Mouse (Mus musculus) cerebral cortex, adult 2 months (tissue): Measurements from ENCODE around the gene Gm45837.

Experiments
- WGBS: fragments of 180-500 bp; shearing (Covaris S2); methylation state at CpG from one replicate; pipeline ENCODE4 v1.1.7; 2018; 5-methylcytosine and 5-hydroxymethylcytosine counted together

Gm45837 gene

DNA sequence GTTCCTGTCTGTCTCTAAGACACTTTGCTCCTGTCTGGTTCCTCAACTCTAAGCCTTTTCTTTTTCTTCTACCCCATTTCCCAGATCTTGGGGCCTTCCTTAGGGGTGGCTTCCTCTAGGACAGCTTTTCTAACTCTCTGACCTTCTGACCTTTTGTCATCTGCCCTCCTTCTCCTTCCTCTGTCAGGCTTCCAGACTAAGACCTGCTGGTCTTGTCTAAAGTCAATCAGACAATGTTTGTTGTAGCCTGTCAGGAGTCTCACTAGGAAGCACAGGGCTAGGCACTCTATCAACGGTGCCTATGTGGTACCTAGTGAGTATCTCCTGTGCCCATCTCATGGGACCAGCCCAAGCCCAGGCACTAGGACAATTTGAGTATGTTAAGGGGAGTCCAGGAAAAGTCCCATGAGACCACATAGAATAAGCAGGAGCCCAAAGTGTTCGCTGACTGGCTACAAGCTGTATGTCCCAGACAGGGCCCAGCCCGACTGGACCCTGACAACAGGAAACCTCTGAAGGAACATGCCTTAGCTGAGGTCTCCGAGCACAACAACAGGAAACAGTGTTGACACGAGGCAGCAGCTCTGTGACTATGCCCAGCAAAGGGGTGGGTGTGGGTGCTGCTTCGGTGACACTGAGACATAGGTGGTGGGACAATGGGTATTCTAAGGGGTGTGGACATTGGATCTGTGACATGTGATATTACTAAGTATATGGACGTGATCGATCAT, 55.3 kb downstream of the Gm45837 start:
- 70% methylated on average over 8 of the region's 8 CpGs for WGBS

DNA sequence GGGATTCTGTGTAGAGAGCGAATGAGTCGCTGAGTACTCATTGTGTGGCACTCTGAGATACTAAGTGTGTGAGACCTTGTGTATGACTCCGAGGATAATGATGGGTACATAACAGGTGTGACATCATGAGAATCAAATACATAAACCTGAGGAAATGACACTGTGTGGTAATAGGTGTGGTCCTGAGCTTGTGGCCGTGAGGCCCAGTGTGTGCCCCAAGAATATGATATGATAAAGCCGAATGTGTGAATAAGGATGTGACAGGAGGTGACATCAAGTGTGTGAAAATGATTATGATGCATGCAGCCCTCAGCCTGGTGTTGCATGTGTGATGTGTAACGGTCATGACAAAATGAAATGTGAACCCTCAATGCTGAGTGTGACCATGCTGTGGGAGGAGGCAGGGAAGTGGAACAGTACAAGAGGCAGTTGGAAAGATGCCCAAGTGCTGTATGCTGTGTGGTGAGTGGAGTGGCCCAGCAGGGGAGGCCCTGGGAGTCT, 55.9 kb downstream of the Gm45837 start:
- 63% methylated on average over 6 of the region's 6 CpGs for WGBS

DNA sequence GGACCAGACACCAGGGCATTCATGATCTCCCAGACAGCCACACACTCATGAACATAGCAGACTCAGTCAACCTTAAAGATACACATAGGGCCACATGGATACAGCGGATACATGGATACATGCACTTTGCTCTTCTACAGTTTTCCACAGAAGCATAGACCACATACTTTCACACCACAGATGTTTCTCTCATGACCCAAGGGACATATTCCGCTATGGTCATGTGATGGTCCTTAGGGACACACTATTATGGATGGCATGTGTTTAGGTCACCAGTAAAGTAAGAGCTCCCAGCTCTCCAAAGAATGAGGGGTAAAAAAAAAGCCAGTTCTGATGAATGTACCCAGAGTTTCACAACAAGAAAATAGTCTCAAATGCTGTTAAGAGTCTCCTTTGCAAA, 60.7 kb downstream of the Gm45837 start:
- 87% methylated on average over 2 of the region's 2 CpGs for WGBS

DNA sequence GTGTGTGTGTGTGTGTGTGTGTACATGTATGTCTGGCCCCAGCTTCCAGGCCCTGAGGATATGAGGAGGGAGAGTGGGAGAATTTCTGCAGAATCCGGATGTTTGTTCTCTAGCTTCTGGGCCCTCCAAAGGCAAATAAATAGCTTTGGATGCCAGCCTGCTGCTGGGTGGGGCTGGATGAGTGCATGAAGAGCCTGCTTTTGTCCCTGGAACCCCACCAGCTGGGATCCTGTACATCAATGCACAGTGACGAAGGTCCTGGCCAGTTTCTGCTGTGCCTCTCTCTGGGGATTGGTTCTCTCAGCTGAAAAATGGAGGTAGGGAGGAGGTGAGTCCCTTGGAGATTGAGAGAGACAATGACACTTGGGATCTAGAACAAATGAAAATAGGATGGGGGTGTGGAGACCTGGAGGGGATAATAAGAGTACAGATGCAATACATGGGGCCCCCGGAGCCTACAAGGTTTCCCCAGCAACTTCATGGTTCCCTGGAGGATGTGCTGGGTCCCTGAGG, 61.3 kb downstream of the Gm45837 start:
- 36% methylated on average over 3 of the region's 3 CpGs for WGBS

DNA sequence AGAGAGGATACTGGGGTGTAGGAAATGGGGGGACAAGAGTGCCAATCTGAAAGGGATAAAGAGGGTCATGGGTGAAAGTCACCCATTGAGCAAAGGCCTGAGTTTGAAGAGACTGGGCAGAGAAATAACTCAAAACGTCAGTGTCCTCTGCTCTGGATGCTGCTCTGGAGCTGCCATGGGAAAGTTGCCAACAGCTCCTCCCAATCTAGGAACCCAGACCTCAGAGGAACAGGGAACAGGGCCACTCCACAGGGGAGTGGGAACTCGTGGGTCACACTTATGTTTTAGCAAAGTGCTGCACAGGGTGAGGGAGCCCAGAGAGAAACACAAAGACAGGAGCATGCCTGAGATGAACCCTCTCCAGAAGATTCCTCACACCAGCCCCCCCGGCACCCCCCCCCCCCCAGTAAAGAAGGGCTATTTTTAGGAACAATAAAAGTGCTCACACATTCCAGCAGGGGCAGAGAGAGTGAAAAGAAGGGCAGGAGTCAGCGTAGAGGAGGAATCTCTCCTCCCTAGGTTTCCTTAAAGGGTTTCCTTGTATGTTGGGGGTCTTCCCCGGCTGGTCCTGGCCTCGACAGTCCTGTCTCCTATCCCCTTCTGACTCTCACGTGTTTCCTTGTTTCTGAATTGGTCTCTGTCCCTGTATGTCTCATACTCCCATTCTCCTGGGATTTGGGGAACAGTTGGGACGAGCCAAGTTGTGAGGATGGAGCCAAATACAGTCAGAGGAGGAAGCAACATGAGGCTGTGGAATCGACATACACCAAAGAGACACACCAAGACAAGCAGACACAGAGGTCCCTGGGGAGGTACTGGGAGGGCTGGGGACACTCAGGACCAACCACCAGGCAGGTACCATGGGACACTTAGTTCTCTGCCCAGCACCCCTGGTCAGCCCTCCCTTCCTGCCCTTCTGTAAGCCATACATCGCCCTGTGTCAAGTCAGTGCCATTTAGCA, 62.2 kb downstream of the Gm45837 start:
- WGBS = 44% methylated on average over 10 of the region's 10 CpGs

DNA sequence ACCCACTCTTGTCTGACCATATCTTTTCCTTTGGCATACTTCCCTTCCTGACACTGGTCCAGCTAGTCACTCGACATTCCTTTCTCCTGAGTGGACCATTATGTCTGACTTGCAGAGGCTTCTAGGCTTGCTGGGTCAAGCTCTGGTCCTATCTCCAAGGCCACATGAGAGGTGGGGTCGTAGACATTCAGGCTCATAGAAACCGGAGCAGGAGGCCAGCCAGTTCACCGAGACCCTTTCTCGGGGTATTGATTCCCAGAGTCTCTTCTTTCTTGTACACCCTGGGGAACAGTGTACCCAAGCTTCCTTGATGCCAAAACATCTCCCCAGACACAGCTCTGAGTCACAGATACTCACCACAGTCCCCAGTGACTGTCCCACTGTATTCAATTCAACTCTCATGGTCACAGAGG, 63.7 kb downstream of the Gm45837 start:
- WGBS = 88% methylated on average over 5 of the region's 5 CpGs

DNA sequence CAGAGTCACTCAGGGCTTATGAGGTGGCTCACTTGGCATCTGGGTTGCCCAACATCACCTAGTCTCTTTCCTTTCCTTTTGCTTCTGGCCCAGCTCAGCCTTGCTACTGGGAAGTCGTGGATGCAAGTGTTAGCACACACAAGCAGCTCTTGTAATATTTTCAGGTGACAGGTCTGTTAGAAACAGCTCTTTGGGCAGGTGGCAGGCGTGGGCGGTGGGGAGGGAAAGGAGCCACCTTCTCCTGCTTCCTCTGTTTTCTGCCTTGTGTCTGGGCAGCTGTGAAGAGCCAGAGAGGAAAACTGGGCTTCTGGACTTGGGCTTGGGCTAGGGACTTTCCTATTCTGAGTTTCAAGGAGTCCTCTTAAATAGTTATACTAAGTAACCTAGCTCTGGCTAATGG, 65.3 kb downstream of the Gm45837 start:
- WGBS = 65% methylated on average over 3 of the region's 3 CpGs

DNA sequence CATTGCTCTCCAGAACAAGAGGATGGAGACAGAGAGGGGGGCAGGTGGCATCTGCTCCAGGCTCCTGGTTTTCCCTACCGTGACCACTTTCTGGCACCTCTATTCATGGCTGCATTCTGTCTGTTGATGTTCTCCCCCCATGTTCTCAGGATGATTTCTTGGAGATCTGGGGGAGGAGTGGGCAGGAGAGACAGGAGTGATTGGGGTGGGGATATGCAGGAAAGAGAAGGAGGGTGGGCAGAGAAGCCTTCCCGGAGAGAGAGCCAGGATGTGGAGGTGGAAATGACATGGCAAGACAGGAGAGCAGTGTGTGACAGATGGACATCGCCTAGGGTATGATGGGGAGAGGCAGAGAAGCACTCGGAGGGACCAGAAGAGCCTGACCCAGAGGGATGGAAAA, 65.8 kb downstream of the Gm45837 start:
- 38% methylated on average over 4 of the region's 4 CpGs for WGBS

DNA sequence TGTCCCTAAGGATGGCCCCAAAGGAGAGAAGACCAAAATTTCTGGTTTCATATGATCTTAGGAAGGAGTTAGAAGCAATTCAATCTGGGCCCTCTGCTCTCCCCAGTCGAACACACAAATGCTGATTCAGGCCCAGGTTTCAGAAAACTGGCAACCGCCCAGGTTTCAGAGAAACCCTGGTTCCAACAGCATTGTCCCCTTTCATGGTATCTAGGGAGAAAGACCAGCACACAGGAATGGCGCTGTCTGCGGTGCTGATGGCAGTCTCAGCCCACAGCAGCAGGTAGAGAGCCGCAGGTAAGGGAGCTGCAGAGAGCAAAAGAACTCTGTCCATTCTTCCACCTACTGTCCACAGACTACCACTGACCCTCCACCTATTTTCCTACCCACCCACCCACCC, 66.5 kb downstream of the Gm45837 start:
- WGBS = 59% methylated on average over 5 of the region's 5 CpGs

DNA sequence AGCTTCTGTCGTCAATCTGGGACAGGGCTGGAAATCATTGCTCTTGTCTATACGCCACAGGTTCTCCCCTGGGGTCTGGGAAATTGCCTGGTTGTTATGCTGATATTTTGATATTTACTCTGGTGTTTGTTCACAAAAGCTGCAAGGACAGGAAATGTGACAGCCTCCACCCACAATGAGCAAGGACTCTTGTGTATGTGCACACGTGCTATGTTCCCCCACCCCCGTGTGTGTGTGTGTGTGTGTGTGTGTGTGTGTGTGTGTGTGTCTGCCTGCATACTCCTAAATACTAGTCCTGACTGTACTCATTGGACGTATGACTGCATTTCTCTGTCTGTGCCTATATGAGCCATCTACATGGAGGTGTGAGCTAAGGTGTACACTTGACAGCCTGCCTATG, 67.4 kb downstream of the Gm45837 start:
- 44% methylated on average over 5 of the region's 5 CpGs for WGBS

DNA sequence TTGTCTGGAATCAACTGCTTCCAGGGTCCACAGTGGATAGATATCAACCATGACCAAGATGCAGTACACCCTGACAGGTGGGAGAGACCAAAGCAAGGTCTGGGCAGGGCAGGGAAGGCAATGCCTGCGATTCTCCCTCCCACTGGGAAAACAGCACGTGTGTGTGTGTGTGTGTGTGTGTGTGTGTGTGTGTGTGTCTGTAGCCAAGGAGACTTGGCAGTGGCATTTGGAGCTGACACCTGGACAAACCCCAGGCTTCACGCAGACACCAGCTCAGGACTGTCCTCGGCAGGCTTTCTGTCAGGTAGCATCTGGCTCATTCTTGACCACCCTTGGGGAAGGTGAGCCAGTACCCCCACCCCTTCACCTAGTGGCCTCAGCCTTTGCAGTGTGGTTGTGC, 69.2 kb downstream of the Gm45837 start:
- WGBS = 30% methylated on average over 4 of the region's 4 CpGs

DNA sequence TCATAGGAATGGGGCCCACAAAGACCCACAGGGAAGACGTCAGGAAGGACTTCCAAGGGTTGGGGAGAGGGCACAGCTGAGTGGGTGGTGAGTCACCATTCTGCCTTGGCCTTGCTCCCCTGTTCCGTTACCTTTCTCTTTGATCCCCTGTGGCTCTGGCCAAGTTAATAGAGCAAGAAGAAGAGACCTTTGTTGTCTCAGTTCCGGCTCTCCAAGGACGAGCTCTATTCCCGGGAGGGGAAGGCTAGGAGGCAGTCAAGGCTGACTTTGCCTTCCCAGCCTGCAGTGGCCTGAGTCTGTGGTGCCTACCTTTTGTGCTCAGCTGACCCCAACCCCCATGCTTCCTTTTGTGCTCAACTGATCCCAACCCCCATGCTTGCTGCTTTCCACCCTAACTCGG, 70.0 kb downstream of the Gm45837 start:
- 55% methylated on average over 6 of the region's 6 CpGs for WGBS

DNA sequence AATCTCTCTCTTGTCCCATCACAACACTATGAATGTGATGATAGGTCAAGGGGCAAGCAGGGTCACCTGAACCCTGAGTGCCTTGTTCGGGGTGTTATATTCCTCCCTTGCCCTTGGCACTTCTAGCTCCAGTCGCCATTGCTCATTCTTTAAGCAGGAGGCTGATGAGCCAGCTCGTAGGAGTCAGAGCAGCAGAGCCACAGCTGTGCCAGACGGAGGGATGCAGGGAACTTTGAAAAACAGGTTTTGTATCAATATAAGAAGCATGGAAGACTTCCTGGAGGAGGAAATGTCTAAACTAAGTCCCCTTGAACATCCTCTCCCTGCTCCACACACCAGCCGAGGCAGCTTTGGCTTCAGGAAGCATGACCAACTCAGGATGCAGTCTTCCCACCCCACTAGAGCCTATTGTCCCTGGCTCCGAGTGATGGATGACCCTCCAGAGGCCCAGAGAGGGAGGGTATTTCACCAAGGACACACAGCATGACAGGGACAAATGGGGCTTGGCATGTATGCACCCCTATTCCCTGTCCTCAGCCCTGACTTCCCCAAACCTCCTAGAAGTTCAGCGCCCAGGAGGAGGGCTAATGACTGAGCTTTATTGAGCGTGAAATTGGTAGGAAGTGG, 71.3 kb downstream of the Gm45837 start:
- WGBS = 40% methylated on average over 8 of the region's 8 CpGs

DNA sequence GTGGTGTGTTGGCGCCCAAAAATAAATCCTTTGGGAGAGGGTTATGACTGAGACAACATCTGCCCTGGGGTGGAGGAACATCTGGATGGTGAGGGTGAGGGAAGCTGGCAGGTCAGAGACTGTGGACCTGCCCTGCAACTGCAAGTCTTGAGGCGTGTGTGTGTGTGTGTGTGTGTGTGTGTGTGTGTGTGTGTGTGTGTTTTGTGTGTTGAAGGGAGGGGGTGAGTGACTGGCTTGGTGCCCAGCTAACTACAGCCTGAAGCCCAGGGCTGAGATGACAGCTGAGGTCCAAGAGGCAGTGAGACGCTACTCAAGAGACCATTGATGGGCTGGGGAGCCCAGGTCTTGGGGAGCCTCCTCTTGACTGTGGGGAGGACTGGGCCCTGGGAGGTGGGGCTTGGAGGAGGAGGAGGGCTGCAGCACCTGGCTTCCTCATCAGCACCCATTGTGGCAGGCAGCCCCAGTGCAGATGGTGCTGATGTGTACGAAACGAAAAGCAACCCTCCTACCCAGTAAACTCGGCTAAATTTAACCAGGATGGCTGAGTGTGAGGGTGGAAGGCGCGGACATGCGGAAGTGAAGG, 71.9 kb downstream of the Gm45837 start:
- WGBS = 35% methylated on average over 9 of the region's 9 CpGs

DNA sequence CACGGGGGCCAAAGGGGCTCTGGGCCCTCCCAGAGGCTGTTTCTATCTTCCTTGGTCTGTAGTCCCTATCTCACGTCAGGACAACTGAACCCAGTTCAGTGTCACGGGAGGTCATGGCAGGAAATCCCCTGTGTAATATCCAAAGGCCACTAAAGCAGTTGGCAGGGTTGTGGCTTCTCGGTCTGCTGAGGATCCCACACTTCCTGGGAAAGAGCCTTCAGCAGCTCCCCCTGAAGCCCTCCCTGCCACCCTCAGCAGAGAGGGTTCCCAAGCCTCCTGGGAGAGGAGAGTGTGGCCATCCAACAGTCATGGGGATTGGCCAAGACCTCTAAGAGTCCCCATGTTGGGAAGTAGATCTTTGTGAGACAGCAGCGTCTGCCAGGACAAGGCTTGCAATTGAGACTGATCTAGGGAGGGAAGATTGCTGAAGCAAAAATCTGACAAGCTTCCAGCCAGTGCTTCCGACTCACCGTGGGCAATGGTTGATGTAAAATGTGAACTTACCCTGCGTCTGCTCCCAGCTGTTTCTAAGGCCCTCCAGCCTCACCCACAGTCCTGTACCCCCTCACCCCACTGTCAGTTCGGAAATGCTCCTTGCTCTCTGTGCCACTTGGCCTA, 72.9 kb downstream of the Gm45837 start:
- WGBS = 32% methylated on average over 9 of the region's 9 CpGs

DNA sequence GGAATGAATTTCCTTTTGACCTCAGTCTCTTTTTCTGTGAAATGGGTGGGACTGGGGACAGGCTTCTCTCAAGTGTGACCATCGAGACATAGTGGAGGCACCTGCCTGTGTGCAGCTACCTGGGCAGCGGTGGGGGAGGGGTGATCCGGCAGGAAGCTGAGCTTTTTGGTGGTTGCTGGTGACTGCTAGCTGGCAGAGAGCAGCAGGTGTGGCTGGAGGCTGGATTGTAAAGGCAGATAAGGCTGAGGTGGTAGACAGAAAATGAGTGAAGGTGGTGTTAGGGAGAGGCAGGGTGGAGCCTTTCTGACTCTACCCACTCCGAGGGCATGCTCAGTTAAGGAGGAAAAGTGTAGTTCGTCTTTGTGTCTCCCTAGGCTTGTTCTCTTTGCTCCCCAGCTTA, 76.4 kb downstream of the Gm45837 start:
- 62% methylated on average over 5 of the region's 5 CpGs for WGBS

DNA sequence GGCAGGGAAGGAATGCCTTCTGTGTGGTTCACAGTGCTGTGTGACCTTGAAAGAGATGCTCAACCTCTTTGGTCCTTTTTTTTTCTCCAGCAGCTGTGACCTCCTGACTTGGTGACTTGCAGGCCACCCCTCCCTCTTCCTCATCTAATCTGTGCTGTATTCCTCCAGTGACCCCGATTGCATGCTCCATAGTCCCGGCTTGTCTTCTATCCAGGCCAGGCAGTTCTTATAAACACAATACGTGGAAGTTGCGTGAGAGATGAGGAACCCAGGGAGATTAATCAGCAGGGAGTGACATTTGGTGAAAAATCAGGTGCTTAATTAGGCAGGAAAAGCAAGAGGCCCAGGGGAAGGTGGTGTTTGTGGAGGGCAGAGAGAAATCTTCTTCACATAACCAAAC, 80.3 kb downstream of the Gm45837 start:
- 61% methylated on average over 4 of the region's 4 CpGs for WGBS

DNA sequence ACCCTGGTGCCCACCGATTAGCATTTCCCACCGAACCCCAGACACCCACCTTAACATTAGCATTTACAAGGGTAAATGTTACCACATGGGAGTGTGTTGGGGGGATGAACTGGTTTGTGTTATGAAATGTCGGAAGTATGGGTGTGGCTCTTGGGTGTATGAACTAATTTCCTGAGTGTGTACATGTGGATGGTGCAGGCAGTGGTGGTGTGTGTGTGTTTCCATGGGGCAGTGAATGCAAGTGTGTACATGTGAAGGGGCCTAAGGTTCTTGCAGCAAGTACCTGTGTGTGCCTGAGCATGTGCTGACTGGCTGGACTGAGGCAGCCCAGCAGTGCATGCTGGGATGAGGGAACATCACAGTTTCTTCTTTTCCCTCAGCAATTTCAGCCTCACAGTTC, 87.7 kb downstream of the Gm45837 start:
- WGBS = 62% methylated on average over 3 of the region's 3 CpGs

DNA sequence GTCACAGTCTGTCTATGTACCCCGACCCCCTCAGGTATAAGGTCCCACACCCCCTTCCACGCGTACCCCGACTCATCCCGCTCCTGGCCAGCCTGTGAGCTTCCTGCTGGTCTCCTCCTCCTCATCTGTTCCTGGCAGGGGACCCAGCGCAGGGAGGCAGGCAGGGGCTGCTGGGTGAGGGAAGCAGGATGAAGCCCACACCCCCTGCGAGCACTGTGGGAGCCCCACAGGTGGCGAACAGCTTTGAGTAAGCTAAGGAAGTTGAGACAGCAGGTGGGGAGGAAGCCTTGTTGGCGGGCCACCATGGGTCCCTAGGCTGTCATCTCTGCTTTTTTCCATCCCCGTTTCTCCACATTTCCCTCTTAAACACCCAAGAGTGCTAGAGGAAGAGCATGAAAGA, 88.6 kb downstream of the Gm45837 start:
- 37% methylated on average over 10 of the region's 10 CpGs for WGBS

DNA sequence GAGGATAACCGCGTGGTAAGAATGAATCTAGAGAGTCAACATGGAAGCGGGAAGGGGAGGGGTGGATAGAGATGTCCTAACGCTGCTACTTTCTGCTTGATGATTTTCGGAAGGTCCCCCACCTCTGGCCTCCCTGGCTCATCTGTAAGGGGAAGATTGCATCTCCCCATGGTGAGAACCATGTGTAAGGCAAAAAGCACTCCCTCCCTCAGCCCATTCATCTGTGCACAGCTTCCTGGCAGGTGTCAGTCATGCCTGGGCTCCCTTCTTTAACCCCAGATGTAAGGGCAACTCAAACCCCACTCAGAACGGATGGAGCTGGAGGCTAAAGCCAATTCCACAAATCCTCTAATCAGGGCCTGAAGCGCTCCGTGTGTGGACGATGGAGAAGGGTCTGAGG, 89.0 kb downstream of the Gm45837 start:
- 76% methylated on average over 9 of the region's 9 CpGs for WGBS

DNA sequence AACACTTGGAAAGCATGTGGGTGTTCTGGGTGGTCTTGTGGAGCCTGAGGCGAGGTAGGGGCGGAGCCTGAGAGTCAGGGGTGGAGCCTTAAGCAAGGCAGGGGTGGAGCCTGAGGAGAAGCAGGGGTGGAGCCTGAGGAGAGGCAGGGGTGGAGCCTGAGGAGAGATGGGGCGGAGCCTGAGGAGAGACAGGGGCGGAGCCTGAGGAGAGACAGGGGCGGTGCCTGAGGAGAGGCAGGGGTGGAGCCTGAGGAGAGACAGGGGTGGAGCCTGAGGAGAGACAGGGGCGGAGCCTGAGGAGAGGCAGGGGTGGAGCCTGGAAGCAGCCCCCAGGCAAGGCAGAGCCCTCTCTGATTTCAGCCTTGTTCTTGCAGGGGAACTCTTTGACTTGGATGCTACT, 90.5 kb downstream of the Gm45837 start:
- WGBS = 89% methylated on average over 6 of the region's 6 CpGs
